Mouse (Mus musculus) lung, postnatal 36 days (tissue): ENCODE measurements around the gene Zfp429.
"Not testable (repeated sequence)": the region's sequence is repeated elsewhere in the genome, so short reads cannot be mapped to it uniquely, and the experiment has no call there.

ENCODE experiments used
- DNase-seq: peaks from one replicate; pipeline ENCODE4 v3.0.0; 2022; ENCODE audit warnings: mixed read lengths

Gene Zfp429

GRCm38 (mm10) chr13:67399183-67399903 is at the start of gene Zfp429:
Zfp429 (minus strand) TSS chr13:67399819.
- peak; percentile 90 for DNase-seq

- DNase-seq, result not testable (repeated sequence)
These were observed 37.5 kb upstream of the Zfp429 start for GRCm38 (mm10) chr13:67437095-67437494.

GRCm38 (mm10) chr13:67428116-67428515 is 28.5 kb upstream of the Zfp429 start:
- no peak for DNase-seq

- DNase-seq, result not testable (repeated sequence)
These were observed 26.1 kb upstream of the Zfp429 start for GRCm38 (mm10) chr13:67425699-67426098.

GRCm38 (mm10) chr13:67422532-67422931 is 22.9 kb upstream of the Zfp429 start:
- not testable (repeated sequence) for DNase-seq

GRCm38 (mm10) chr13:67421207-67421857 is 21.7 kb upstream of the Zfp429 start, which contains the start of gene Zfp459:
Zfp459 (minus strand) TSS chr13:67421418.
- peak; percentile 75 for DNase-seq

- no peak for DNase-seq
These were observed 21.1 kb upstream of the Zfp429 start for GRCm38 (mm10) chr13:67420558-67421206.

- DNase-seq, result no peak
These were observed 17.2 kb upstream of the Zfp429 start for GRCm38 (mm10) chr13:67416811-67417210.

GRCm38 (mm10) chr13:67415759-67416158 is 16.1 kb upstream of the Zfp429 start:
- no peak for DNase-seq

- DNase-seq, result not testable (repeated sequence)
These were observed 14.0 kb upstream of the Zfp429 start for GRCm38 (mm10) chr13:67413634-67414033.

- not testable (repeated sequence) for DNase-seq
These were observed 23.4 kb downstream of the Zfp429 start for GRCm38 (mm10) chr13:67376255-67376654.

- peak; percentile 92 for DNase-seq
These were observed 24.3 kb downstream of the Zfp429 start, which contains the start of the genes Gm28041 and Zfp456 for GRCm38 (mm10) chr13:67375050-67375911. Gm28041 (minus strand) TSS chr13:67375733. Zfp456 (minus strand) TSS chr13:67375810.

- peak; percentile 99 for DNase-seq
These were observed 39.4 kb downstream of the Zfp429 start, which contains the start of the genes Gm28044 and Zfp953 for GRCm38 (mm10) chr13:67360131-67360744. Gm28044 (minus strand) TSS chr13:67360536. Zfp953 (minus strand) TSS chr13:67360605.

GRCm38 (mm10) chr13:67351854-67352253 is 47.8 kb downstream of the Zfp429 start:
- no peak for DNase-seq

GRCm38 (mm10) chr13:67343422-67343821 is 56.2 kb downstream of the Zfp429 start:
- DNase-seq, result no peak
